Mouse (Mus musculus): ENCODE data around the gene Psen1. TPM values are rescaled to one million over a fixed set of nuclear protein-coding genes. Genes with fewer than 3 reads are reported as not detected.
A peak's percentile ranks its signal among the peaks of the same experiment; 100 is the strongest.

The Psen1 gene
- total RNA-seq, 2 experiments from 2014 or later: 21.9 to 22.9 TPM

- no peak for DNase-seq
Measured at GRCm38 (mm10) chr12:83723037-83723436, 35.1 kb downstream of the Psen1 start.

- no peak for DNase-seq
Measured at GRCm38 (mm10) chr12:83726510-83727308, 38.8 kb downstream of the Psen1 start.

DNA sequence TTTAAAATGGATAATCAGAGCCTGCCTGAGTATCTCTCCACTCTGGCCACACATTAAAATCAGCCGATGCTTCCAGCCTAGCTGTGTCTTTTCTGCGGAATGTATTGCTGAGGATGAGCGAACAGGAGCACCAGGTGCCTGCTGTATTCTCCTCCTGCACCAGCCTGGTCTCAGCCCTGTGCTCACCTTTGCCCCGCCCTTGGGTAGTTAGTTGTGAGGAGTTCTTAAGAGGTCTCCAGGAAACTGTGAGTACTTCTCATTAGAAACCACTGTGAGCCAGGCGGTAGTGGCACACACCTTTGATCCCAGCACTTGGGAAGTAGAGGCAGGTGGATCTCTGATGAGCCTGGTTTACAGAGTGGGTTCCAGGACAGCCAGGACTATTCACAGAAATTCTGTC, 44.3 kb downstream of the Psen1 start:
- no peak for DNase-seq

- DNase-seq: no peak
Measured at GRCm38 (mm10) chr12:83734047-83734446, 46.1 kb downstream of the Psen1 start.

GRCm38 (mm10) chr12:83736236-83736635, 48.3 kb downstream of the Psen1 start:
- no peak for DNase-seq

- no peak for DNase-seq
Measured at GRCm38 (mm10) chr12:83738651-83739050, 50.7 kb downstream of the Psen1 start.

DNA sequence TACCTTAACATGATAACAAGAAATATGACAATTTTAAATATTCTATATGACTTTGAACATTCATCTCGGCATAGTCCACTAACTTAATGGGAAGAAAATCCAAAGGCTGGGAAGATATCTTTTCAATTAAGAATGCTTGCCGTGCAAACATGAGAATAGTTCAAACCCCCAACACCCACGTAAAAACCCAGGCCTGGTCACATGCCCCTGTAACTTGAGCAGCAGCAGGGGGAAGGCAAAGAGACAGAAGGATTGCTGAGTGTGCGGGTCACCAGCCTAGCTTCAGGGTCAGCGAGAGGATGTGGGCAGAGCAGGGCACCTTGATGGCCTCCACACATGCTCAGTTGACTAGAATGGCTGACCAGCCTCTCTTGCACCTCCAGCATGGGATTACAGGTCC, 53.8 kb downstream of the Psen1 start:
- no peak for DNase-seq

DNA sequence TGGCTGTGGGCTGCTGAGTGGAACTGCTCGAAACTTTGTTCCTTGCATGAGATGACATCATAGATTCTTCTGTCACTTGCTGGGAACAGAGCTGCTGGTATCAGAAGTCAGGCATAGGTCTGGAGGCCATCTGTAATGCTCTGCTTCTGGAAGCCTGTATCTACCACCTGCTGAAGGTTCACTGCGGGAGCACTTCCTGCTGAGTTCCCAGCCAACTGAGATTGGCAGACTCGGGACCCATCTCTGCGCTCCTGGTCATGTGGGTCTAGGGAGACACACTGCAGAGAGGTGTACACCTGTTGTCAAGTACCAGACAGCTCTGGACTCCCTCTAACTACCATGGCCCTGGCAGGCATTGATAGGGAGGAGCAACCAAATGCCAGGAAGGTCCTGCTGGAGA, 54.9 kb downstream of the Psen1 start:
- DNase-seq: no peak

- no peak for DNase-seq
Measured at GRCm38 (mm10) chr12:83743712-83744111, 55.8 kb downstream of the Psen1 start.

DNA sequence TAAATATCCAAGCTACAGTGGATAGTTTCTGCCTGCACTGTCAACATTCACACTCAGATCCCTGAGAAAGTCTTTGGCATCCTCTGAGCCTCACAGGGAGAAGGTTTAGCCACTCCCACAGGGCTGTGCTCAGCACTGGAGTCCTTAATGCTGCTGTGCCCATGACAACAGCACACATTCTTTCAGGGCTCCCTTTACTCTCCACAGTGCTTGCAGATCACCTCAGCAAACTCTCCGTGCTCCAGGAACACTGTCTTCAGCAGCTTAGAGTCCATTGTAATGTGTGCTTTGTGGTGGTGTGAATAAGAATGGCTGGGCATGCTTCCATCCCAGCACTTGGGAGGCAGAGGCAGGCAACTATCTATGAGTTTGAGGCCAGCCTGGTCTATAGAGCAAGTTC, 61.2 kb downstream of the Psen1 start:
- DNase-seq: no peak

GRCm38 (mm10) chr12:83752495-83752894, 64.5 kb downstream of the Psen1 start:
- DNase-seq: peak; percentile 34

- no peak for DNase-seq
Measured at GRCm38 (mm10) chr12:83758735-83759134, 70.8 kb downstream of the Psen1 start.

DNA sequence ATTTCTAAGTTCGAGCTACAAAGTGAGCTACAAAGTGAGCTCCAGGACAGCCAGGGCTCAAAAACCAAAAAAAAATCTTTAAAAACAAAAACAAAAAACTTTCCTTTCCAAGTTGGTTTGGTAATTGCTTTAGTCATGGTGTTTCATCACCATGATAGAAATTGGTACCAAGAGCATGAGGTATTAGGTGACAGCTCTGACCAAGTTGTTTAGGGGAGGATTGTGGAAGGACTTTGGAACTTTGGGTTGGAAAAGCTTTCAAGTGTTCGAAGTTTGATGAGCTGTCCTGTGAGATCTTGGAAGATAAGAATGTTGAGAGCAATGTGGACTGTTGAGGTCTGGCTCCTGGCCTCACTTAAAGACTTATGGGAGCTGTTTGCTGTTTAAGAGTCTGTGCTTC, 72.2 kb downstream of the Psen1 start:
- DNase-seq: no peak

GRCm38 (mm10) chr12:83762706-83763105, 74.8 kb downstream of the Psen1 start:
- DNase-seq: no peak

GRCm38 (mm10) chr12:83763311-83764043, 75.5 kb downstream of the Psen1 start, which contains the start of gene Papln:
Papln (plus strand) TSS chr12:83763634.
- no peak for DNase-seq

DNA sequence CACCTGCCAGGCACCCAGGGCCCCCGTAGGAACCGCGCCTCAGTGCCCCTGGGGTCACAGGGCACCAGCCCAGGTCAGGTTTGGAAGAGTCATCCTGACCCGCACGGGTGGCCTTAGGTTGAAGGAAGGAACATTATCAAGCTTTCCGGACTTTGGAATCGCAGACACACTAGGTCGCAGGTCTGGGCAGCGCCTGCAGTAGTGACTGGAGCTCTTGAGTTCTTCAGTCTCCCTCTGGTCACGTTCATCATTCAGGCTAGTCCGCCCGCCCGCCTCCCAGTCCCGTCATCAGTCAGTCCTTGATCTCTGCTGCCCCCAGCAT, 76.1 kb downstream of the Psen1 start:
- DNase-seq: no peak

GRCm38 (mm10) chr12:83764519-83764918, 76.6 kb downstream of the Psen1 start:
- DNase-seq: no peak

DNA sequence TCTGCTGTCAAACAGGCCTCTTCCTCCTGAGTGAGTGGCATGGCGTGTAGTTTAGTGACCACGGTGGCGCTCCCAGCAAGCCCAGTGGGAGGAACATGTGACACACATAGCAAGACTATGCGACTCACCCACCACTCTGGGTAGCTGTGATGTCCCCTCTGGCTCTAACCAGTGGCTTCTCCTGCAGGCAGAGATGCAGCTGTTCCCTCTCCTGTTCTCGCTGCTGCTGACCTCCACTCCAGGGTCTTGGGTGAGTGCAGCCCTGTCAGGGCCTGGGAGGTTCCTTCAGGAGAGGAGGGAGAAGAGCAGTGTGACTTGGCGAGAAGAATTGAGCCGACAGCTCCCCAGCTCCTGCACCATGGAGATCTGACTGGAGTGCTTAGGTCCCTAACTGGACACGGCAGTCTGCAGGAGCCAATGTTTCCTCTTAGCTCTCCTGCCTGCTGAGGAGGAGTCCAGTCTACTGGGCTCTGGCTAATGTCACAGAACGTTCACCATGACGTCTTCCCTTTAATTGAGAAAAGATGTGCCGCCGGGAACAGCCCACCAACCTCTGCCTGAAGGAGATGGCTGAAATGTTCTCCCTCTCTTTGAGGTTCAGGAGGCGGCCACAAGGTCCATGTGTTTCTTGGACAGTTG, 78.1 kb downstream of the Psen1 start:
- no peak for DNase-seq

DNA sequence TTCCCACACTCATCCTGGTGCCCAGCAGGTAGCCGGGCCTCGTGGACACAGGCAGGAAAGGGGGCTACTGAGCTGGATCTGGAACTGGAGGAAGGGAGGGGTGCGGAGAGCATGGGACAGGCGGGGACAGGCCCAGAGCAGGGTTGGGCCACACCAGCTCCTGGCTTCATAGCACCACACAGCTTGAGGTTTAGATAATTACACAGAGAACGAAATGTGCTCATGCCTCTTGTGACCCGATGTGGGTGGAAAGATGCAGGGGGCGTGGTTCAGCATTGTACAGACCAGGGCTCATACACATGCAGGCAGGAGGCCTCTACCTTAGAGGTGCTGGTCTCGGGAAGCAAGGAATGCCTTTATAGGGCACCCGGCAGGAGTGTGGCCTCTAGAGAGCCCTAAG, 79.9 kb downstream of the Psen1 start:
- no peak for DNase-seq

DNA sequence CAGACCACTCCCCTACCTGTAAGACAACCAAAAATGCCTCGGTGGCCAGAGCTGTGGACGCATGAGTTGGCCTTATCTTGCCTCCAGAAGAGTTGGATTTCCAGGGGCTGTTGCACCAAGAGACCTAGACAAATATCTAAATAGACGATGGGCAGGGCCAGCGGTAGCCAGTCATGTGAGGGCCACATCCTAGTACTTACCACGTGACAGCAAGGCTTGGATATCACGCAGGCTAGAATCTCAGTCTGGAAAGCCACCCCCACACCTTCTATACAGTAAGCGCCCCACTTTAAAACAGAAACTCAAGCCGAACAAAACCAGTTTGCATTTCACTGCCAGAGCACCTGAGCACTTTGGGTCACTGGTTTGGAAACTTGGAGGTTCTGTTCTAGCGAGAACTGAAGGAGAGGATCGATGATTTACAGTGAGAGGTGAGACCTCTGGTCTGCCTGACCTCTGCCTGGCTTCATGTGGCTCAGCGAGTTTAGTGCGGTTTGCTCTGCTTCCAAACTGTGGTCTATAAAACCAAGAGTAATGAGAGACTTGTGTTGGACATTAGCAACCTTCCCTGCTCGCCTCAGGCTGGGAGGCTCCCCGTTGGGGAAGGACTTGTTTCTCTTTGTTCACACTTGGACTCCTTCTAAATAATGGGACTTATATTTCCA, 80.4 kb downstream of the Psen1 start:
- DNase-seq: no peak

DNA sequence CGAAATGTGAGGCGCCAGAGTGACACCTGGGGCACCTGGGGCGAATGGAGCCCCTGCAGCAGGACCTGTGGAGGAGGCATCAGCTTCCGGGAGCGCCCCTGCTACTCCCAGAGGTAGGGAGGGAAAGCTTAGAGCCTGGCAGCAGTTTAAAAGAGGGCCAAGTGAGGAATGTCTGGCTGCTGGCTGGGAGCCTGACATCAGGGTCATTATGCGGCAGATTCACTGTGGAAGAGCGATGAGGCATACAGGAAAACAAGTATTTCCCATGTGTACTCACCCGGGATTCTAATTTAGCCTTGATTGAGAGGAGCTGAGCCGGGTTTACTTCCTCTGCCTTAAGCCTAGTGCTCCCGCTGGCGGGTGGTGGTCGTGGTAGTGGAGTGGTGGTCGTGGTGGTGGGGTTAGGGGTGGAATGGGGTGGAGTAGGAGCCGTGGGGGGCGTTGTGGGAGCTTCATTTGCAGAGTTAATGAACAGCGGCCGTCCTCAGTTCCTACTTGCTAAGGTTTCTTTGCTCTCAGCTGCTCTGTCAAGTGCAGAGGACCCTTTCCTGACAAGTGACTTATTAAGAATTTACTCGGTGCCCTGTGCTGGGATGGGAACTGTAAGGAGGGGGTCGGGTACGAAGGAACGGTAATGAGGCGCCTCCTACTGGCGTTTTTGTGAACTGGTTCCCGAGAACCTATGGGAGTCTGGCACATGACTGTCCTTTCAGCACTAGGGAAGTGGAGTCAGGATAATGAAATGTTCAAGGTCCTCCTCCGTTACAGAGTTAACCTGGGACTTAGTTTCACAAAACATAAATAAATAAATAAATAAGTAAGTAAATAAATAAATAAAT, 82.7 kb downstream of the Psen1 start:
- no peak for DNase-seq

GRCm38 (mm10) chr12:83775621-83776020, 87.7 kb downstream of the Psen1 start:
- no peak for DNase-seq

Measured in gastrocnemius, postnatal 25 days (tissue).